Mouse (Mus musculus) liver, embryonic 16.5 days (tissue): ENCODE data around the gene Pls1. TPM values are rescaled to one million over a fixed set of nuclear protein-coding genes. Genes with fewer than 3 reads are reported as not detected.

ENCODE experiments used
- ATAC-seq: fragments of 200-750 bp; cut with Nextera tagmentation; 2 replicates; pipeline ENCODE4 v1.8.0; 2017; ENCODE audit warnings: low read depth, mild to moderate bottlenecking, moderate number of reproducible peaks, moderate library complexity
- H3K27ac ChIP-seq: fragments of 300-500 bp; sonication (generic); 2 replicates; pipeline ENCODE4 v1.5.1; 2014; ENCODE audit warnings: mild to moderate bottlenecking, low read length
- H3K27me3 ChIP-seq: fragments of 300-500 bp; sonication (generic); 2 replicates; pipeline ENCODE4 v1.6.1; 2014; ENCODE audit warnings: low read depth, low read length, mixed read lengths; ENCODE audit not compliant: control insufficient read depth, insufficient read depth
- H3K36me3 ChIP-seq: fragments of 300-500 bp; sonication (generic); 2 replicates; pipeline ENCODE4 v1.6.1; 2014; ENCODE audit warnings: mild to moderate bottlenecking; ENCODE audit not compliant: control insufficient read depth, insufficient read depth
- H3K4me1 ChIP-seq: fragments of 300-500 bp; sonication (generic); 2 replicates; pipeline ENCODE4 v1.6.1; 2014; ENCODE audit warnings: low read depth, low read length, mixed read lengths; ENCODE audit not compliant: control insufficient read depth
- H3K4me2 ChIP-seq: fragments of 300-500 bp; sonication (generic); 2 replicates; pipeline ENCODE4 v1.6.1; 2014; ENCODE audit warnings: low read depth, low read length, mixed read lengths
- H3K4me3 ChIP-seq: fragments of 300-500 bp; sonication (generic); 2 replicates; pipeline ENCODE4 v1.5.1; 2014; ENCODE audit warnings: low read depth, mild to moderate bottlenecking, low read length
- H3K9ac ChIP-seq: fragments of 300-500 bp; sonication (generic); 2 replicates; pipeline ENCODE4 v1.6.1; 2014; ENCODE audit warnings: low read depth, low read length
- H3K9me3 ChIP-seq: fragments of 300-500 bp; sonication (generic); replicated peaks from 2 replicates; pipeline ENCODE4 v1.6.1; 2016; ENCODE audit warnings: low read length; ENCODE audit not compliant: control insufficient read depth
- WGBS: fragments of 180-500 bp; shearing (Covaris S2); extraction: QIAGEN DNeasy Blood & Tissue Kit; methylation state at CpG from one replicate; pipeline ENCODE4 v1.1.7; 2014; ENCODE audit not compliant: insufficient replicate concordance; 5-methylcytosine and 5-hydroxymethylcytosine counted together
- polyA plus RNA-seq: library from polyadenylated mRNA; unstranded; fragments of >200 nt; fragmentation: Nextera tagmentation; extraction: Ambion mirVana; gene quantifications from 2 replicates; pipeline ENCODE4 v1.2.1, GENCODE M21; 2015

The Pls1 gene
- polyA plus RNA-seq, 1 experiment from 2014 or later = 19.2 TPM

- ATAC-seq = no peak
- WGBS = 42% methylated on average over 3 of the region's 3 CpGs
- Histone ChIP-seq H3K4me1 (no peaks in the 10 kb centered on the region), H3K27ac (no peak overlapping the region), H3K27me3 (no peaks in the 10 kb centered on the region), H3K4me2 (no peak overlapping the region), H3K9ac (no peak overlapping the region), H3K9me3 (no peaks in the 10 kb centered on the region), H3K4me3 (no peak overlapping the region), H3K36me3 (no peaks in the 10 kb centered on the region)
Measured at GRCm38 (mm10) chr9:95704078-95704477, 141.0 kb downstream of the Pls1 start.

Other genes with a start within 250 kb of the Pls1 start
- gene Pcolce2, start 207.7 kb downstream of the Pls1 start, polyA plus RNA-seq = 5.1 and 7.0 TPM in 2 replicates
- gene Trpc1, start 94.9 kb downstream of the Pls1 start, polyA plus RNA-seq = 0.56 and 0.64 TPM in 2 replicates
- gene Atr, start 12.3 kb upstream of the Pls1 start, polyA plus RNA-seq = 3.3 and 3.9 TPM in 2 replicates
- 6.1 TPM in 2 replicates for gene Xrn1, start 109.4 kb upstream of the Pls1 start, polyA plus RNA-seq